Mouse (Mus musculus): ENCODE measurements around the gene Txnip. TPM values are rescaled to one million over a fixed set of nuclear protein-coding genes. Genes with fewer than 3 reads are reported as not detected.
A peak's percentile ranks its signal among the peaks of the same experiment; 100 is the strongest.

The Txnip gene
- polyA plus RNA-seq, 1 experiment: 423 TPM

DNA sequence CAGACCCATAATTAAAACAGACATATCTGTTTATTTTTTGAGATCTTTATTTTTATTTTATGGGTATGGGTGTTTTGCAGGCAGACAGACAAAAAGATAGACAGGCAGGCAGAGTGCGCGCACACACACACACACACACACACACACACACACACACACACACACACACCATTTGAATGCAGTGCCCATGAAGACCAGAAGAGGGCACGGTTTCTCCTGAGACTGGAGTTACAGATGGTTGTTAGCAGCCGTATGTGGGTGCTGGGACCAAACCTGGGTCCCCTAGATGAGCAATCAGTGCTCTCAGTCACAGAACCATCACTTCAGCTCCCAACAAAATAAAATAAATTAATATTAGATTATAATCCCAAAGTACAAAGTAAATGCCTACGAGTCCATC lies 25.6 kb downstream of the Txnip start:
- WGBS: 89% methylated on average over 5 of the region's 5 CpGs
- Histone ChIP-seq H3K4me3 (ENCODE audit: extremely low read depth, insufficient read depth, insufficient read length) (no peak overlapping the region), H3K4me1 (ENCODE audit: control insufficient read depth, insufficient read depth, insufficient read length) (peaks cover 6% of the 10 kb centered on the region; the same call in 1 of the 2 replicates), H3K36me3 (ENCODE audit: control insufficient read depth, insufficient read depth, low read length) (no peaks in the 10 kb centered on the region), H3K27me3 (ENCODE audit: control insufficient read depth, insufficient read depth, low read length) (no peaks in the 10 kb centered on the region), H3K27ac (ENCODE audit: insufficient read depth, low read length) (no peak overlapping the region)
- TF ChIP-seq CTCF (IDR thresholded peaks at IDR 0.05; ENCODE audit: extremely low read depth, insufficient read depth, insufficient read length, insufficient replicate concordance) (no peak), POLR2A (IDR thresholded peaks at IDR 0.05; ENCODE audit: low read depth, low read length) (no peak)
- no peak for DNase-seq (ENCODE audit: low read depth in 1 of 2, low spot score in 2 of 2)

DNA sequence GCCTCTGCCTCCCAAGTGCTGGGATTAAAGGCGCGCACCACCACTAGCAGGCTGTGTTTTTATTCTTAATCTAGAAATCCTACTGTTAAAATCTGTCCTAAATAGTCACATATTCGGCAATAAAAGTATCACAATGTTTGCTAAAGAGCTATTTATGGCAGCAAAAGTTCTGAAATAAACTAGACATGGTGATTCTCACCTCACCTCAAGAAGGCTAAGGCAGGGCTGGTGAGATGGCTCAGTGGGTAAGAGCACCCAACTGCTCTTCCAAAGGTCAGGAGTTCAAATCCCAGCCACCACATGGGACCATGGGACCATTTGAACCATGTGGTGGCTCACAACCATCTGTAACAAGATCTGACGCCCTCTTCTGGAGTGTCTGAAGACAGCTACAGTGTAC lies 32.9 kb downstream of the Txnip start:
- no peaks in the 10 kb centered on the region for H3K4me1 ChIP-seq (ENCODE audit: control insufficient read depth, insufficient read depth, insufficient read length)
- no peak overlapping the region for H3K4me3 ChIP-seq (ENCODE audit: extremely low read depth, insufficient read depth, insufficient read length)
- WGBS: 86% methylated on average over 4 of the region's 4 CpGs
- H3K27ac ChIP-seq (ENCODE audit: insufficient read depth, low read length): no peak overlapping the region
- DNase-seq (ENCODE audit: low read depth in 1 of 2, low spot score in 2 of 2): no peak
- no peaks in the 10 kb centered on the region for H3K27me3 ChIP-seq (ENCODE audit: control insufficient read depth, insufficient read depth, low read length)
- no peak for TF ChIP-seq CTCF (IDR thresholded peaks at IDR 0.05; ENCODE audit: extremely low read depth, insufficient read depth, insufficient read length, insufficient replicate concordance)
- TF ChIP-seq POLR2A (IDR thresholded peaks at IDR 0.05; ENCODE audit: low read depth, low read length): no peak
- H3K36me3 ChIP-seq (ENCODE audit: control insufficient read depth, insufficient read depth, low read length): no peaks in the 10 kb centered on the region

DNA sequence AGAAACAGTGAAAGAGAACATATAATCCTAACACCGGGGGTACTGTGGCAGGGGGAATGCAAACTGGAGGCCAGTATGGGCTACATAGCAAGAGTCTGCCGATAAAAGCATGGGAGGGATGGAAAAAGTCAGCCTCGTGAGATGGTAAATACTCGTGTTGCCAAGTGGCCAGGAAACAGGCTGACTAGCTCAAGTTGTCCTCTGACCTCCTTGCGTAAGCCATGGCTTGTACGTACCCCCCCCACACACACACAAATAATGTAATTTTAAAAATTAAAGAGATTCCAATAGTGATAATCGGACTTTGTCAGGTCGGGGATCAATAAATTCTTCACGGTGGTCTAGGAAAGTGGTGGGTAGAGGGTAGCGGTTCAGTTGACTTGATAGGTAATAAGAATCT lies 35.6 kb downstream of the Txnip start:
- TF ChIP-seq POLR2A (IDR thresholded peaks at IDR 0.05; ENCODE audit: low read depth, low read length) (no peak), CTCF (IDR thresholded peaks at IDR 0.05; ENCODE audit: extremely low read depth, insufficient read depth, insufficient read length, insufficient replicate concordance) (no peak)
- peaks cover 20% of the 10 kb centered on the region for H3K27me3 ChIP-seq (ENCODE audit: control insufficient read depth, insufficient read depth, low read length)
- peak overlapping the region; percentile 89 for H3K27ac ChIP-seq (ENCODE audit: insufficient read depth, low read length)
- peaks cover 19% of the 10 kb centered on the region for H3K4me1 ChIP-seq (ENCODE audit: control insufficient read depth, insufficient read depth, insufficient read length)
- H3K4me3 ChIP-seq (ENCODE audit: extremely low read depth, insufficient read depth, insufficient read length): peak overlapping the region; percentile 77
- WGBS: 2% methylated on average over 10 of the region's 10 CpGs
- no peak for DNase-seq (ENCODE audit: low read depth in 1 of 2, low spot score in 2 of 2)
- no peaks in the 10 kb centered on the region for H3K36me3 ChIP-seq (ENCODE audit: control insufficient read depth, insufficient read depth, low read length)

GRCm38 (mm10) chr3:96593790-96594560 lies 36.2 kb downstream of the Txnip start, which contains the start of gene Polr3gl:
Gene Polr3gl (minus strand): TSS chr3:96594181.
- Histone ChIP-seq H3K4me3 (ENCODE audit: extremely low read depth, insufficient read depth, insufficient read length) (peak within 1 kb of the TSS; percentile 77), H3K36me3 (ENCODE audit: control insufficient read depth, insufficient read depth, low read length) (no peaks in the 10 kb centered on the region), H3K4me1 (ENCODE audit: control insufficient read depth, insufficient read depth, insufficient read length) (peaks cover 19% of the 10 kb centered on the region), H3K27me3 (ENCODE audit: control insufficient read depth, insufficient read depth, low read length) (peaks cover 26% of the 10 kb centered on the region), H3K27ac (ENCODE audit: insufficient read depth, low read length) (peak within 1 kb of the TSS; percentile 89)
- TF ChIP-seq CTCF (IDR thresholded peaks at IDR 0.05; ENCODE audit: extremely low read depth, insufficient read depth, insufficient read length, insufficient replicate concordance): no peak
- peak; percentile 42 for TF ChIP-seq POLR2A (IDR thresholded peaks at IDR 0.05; ENCODE audit: low read depth, low read length)
- peak; percentile 86 to 96 for DNase-seq (ENCODE audit: low read depth in 1 of 2, low spot score in 2 of 2)
- under 1% methylated on average over 36 of the region's 38 CpGs for WGBS

GRCm38 (mm10) chr3:96594851-96595250 lies 37.1 kb downstream of the Txnip start:
- 95% methylated on average over 5 of the region's 5 CpGs for WGBS
- Histone ChIP-seq H3K4me1 (ENCODE audit: control insufficient read depth, insufficient read depth, insufficient read length) (peaks cover 19% of the 10 kb centered on the region), H3K4me3 (ENCODE audit: extremely low read depth, insufficient read depth, insufficient read length) (no peak overlapping the region), H3K27ac (ENCODE audit: insufficient read depth, low read length) (no peak overlapping the region), H3K36me3 (ENCODE audit: control insufficient read depth, insufficient read depth, low read length) (no peaks in the 10 kb centered on the region), H3K27me3 (ENCODE audit: control insufficient read depth, insufficient read depth, low read length) (peaks cover 28% of the 10 kb centered on the region)
- DNase-seq (ENCODE audit: low read depth in 1 of 2, low spot score in 2 of 2): no peak
- TF ChIP-seq POLR2A (IDR thresholded peaks at IDR 0.05; ENCODE audit: low read depth, low read length) (no peak), CTCF (IDR thresholded peaks at IDR 0.05; ENCODE audit: extremely low read depth, insufficient read depth, insufficient read length, insufficient replicate concordance) (no peak)

DNA sequence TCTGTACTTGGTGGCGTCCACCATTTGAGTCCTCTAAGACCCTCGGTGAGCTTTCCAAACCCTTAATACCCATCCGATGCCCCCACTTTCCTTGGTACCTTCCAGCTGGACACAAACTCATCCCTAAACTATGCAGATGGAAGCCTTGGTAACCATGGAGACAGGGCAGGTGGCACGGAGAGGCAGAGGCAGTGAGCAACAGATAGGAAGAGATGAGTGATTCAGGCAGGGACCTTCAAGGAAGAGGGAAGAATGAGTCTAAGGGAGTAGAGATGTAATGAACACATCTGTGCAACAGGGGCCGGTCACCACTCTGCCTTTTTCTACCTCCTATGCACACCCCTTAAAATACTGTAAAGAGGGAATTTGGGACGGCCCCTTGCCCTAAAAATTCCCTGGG lies 37.9 kb downstream of the Txnip start:
- Histone ChIP-seq H3K4me3 (ENCODE audit: extremely low read depth, insufficient read depth, insufficient read length) (no peak overlapping the region), H3K27ac (ENCODE audit: insufficient read depth, low read length) (no peak overlapping the region), H3K27me3 (ENCODE audit: control insufficient read depth, insufficient read depth, low read length) (peaks cover 28% of the 10 kb centered on the region), H3K36me3 (ENCODE audit: control insufficient read depth, insufficient read depth, low read length) (no peaks in the 10 kb centered on the region), H3K4me1 (ENCODE audit: control insufficient read depth, insufficient read depth, insufficient read length) (peaks cover 19% of the 10 kb centered on the region)
- 55% methylated on average over 6 of the region's 6 CpGs for WGBS
- DNase-seq (ENCODE audit: low read depth in 1 of 2, low spot score in 2 of 2): no peak
- TF ChIP-seq CTCF (IDR thresholded peaks at IDR 0.05; ENCODE audit: extremely low read depth, insufficient read depth, insufficient read length, insufficient replicate concordance) (no peak), POLR2A (IDR thresholded peaks at IDR 0.05; ENCODE audit: low read depth, low read length) (no peak)

DNA sequence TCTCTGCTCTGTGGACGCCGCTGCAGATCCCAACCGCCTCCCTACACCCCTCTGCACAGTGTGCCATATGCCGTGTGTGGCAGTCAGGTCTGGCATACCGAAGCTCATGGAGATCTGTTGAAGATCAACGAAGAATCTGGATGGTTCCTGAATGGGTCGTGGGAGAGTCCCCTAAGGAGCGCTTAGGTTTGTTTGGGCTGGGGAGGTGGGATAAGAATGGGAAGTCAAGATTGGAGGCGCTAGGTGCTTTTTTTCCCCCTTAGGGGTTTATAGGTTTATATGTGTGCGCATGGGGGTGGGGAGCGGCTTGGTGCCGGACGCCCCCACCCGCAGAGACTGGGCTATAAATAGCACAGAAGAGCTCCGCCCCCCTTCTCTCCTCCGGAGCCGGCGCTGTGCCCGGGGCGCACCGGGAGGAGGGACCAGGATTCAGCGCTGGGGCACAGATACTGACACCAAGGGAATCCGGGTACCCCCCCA lies 38.5 kb downstream of the Txnip start, which contains the start of gene Ankrd34a:
Gene Ankrd34a (plus strand): TSS at position 409 of the 480 bp plus-strand sequence.
- Histone ChIP-seq H3K4me1 (ENCODE audit: control insufficient read depth, insufficient read depth, insufficient read length) (peaks cover 19% of the 10 kb centered on the region), H3K36me3 (ENCODE audit: control insufficient read depth, insufficient read depth, low read length) (no peaks in the 10 kb centered on the region), H3K4me3 (ENCODE audit: extremely low read depth, insufficient read depth, insufficient read length) (peak within 1 kb of the TSS; percentile 47; the same call in 1 of the 2 replicates), H3K27me3 (ENCODE audit: control insufficient read depth, insufficient read depth, low read length) (peaks cover 28% of the 10 kb centered on the region), H3K27ac (ENCODE audit: insufficient read depth, low read length) (no peak within 1 kb of the TSS)
- DNase-seq (ENCODE audit: low read depth in 1 of 2, low spot score in 2 of 2): no peak
- whole genome bisulfite sequencing: 7% methylated on average over 20 of the region's 23 CpGs
- no peak for TF ChIP-seq CTCF (IDR thresholded peaks at IDR 0.05; ENCODE audit: extremely low read depth, insufficient read depth, insufficient read length, insufficient replicate concordance)
- TF ChIP-seq POLR2A (IDR thresholded peaks at IDR 0.05; ENCODE audit: low read depth, low read length): no peak

Data from spleen, adult 2 months (tissue).